Mouse (Mus musculus): Measurements from ENCODE around the gene Gabra6. TPM values are rescaled to one million over a fixed set of nuclear protein-coding genes. Genes with fewer than 3 reads are reported as not detected.

The Gabra6 gene
- not detected for total RNA-seq (2023)

GRCm38 (mm10) chr11:42320882-42321281 lies at the start of gene Gabra6:
Gene Gabra6, minus strand, starts transcription at chr11:42321072.

Other genes starting within 250 kb of the Gabra6 start
- gene Gabra1, start 138.1 kb downstream of the Gabra6 start, total RNA-seq (2023) = not detected
- not detected for gene Gabrb2, start 98.7 kb upstream of the Gabra6 start, total RNA-seq (2023)